Mouse (Mus musculus) macrophage (primary cell): ENCODE results near the gene Fam193a. TPM values are rescaled to one million over a fixed set of nuclear protein-coding genes. Genes with fewer than 3 reads are reported as not detected.
A peak's percentile ranks its signal among the peaks of the same experiment; 100 is the strongest.

ENCODE experiments used
- H3K27ac ChIP-seq: fragments of 350-480 bp; formaldehyde crosslinking; 2 replicates; pipeline ENCODE4 v1.9.0; 2021
- H3K36me3 ChIP-seq: fragments of 350-480 bp; formaldehyde crosslinking; 2 replicates; pipeline ENCODE4 v1.9.0; 2021; ENCODE audit errors: inconsistent target
- H3K4me3 ChIP-seq: fragments of 350-480 bp; formaldehyde crosslinking; 2 replicates; pipeline ENCODE4 v1.9.0; 2021; ENCODE audit errors: inconsistent target
- H3K79me2 ChIP-seq: fragments of 350-480 bp; formaldehyde crosslinking; 2 replicates; pipeline ENCODE4 v1.9.0; 2021; ENCODE audit errors: inconsistent target
- WGBS: methylation state at CpG from one replicate; pipeline ENCODE4 v1.1.7; 2026; ENCODE audit warnings: inconsistent platforms; ENCODE audit not compliant: missing documents; 5-methylcytosine and 5-hydroxymethylcytosine counted together
- polyA plus RNA-seq: library from polyadenylated mRNA; stranded (reverse); fragments of 250-400 nt; gene quantifications from 3 replicates; pipeline ENCODE4 v1.2.4, GENCODE M21; 2018; ENCODE audit warnings: inconsistent platforms

Gene Fam193a
- polyA plus RNA-seq, 1 experiment from 2014 or later, result 47.9 TPM

DNA sequence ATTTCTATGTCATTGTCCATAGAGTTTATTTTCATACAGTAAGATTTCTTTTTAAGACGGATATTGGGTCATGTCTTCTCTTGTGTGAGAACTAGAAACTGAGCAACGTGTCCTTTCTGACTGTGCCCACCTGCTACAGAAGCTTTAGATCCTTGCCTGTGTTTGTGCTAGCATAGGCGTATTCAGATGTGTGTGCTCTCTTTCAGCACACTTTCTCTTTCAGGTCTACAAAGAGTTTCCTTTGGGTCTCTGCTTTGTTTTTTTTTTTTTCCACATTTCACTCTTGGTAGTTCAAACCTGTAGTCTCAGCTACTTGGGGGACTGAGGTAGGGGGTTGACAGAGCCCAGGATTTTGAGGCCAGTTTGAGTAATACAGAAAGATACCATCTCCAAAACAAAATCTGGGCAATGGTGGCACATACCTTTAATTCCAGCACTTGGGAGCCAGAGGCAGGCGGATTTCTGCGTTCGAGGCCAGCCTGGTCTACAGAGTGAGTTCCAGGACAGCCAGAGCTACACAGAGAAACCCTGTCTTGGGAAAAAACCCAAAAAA, 37.7 kb downstream of the Fam193a start:
- Histone ChIP-seq H3K36me3 (no peaks in the 10 kb centered on the region), H3K4me3 (no peak overlapping the region), H3K79me2 (peaks cover 97% of the 10 kb centered on the region), H3K27ac (peak overlapping the region; percentile 62; the same call in 1 of the 2 replicates)
- WGBS, result 94% methylated on average over 6 of the region's 6 CpGs

DNA sequence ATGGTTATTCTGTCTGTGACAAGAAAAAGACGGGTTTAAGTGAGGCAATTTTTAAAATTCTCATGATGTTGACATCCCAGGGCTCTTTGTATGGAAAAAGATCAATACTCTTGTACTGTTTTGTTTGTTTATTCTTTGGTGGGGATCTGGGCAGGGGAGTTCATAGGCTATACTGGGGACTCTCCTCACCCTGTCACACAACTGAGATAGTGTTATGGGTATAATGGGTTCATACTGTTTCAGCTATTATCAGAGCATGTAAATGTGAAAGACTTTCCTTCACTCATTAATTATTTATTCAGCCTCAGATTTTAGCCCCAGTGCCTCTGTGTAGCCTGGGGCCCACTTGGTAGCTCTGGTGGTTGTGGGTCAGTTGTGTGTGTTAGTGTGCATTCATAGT, 39.3 kb downstream of the Fam193a start:
- Histone ChIP-seq H3K36me3 (no peaks in the 10 kb centered on the region), H3K79me2 (peaks cover 94% of the 10 kb centered on the region), H3K4me3 (no peak overlapping the region), H3K27ac (no peak overlapping the region)
- WGBS, result 100% methylated on average over 1 of the region's 1 CpGs

DNA sequence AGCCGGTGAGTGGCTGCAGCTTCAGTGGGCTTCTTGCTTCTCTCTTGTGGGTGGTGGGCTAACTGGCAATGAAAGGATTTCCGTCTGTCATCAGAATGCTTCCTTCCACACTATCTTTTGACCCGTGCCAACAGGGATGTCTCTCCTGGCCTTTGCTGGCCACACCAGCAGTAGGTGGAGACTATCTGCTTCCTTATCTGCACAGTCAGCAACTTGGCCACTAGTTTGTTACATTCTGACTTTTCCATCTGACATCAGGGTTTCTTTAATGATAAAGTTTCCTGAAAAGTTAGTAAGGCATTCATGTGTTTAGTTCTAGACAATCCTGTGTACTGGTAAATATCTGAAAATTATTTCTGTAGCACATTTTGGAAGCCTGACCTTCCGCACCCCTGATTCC, 41.1 kb downstream of the Fam193a start:
- Histone ChIP-seq H3K4me3 (no peak overlapping the region), H3K27ac (no peak overlapping the region), H3K36me3 (no peaks in the 10 kb centered on the region), H3K79me2 (peaks cover 94% of the 10 kb centered on the region)
- 70% methylated on average over 4 of the region's 4 CpGs for WGBS

GRCm38 (mm10) chr5:34413921-34414320, 44.2 kb downstream of the Fam193a start:
- Histone ChIP-seq H3K36me3 (no peaks in the 10 kb centered on the region), H3K27ac (no peak overlapping the region), H3K4me3 (no peak overlapping the region), H3K79me2 (peaks cover 94% of the 10 kb centered on the region)
- 100% methylated on average over 2 of the region's 2 CpGs for WGBS

DNA sequence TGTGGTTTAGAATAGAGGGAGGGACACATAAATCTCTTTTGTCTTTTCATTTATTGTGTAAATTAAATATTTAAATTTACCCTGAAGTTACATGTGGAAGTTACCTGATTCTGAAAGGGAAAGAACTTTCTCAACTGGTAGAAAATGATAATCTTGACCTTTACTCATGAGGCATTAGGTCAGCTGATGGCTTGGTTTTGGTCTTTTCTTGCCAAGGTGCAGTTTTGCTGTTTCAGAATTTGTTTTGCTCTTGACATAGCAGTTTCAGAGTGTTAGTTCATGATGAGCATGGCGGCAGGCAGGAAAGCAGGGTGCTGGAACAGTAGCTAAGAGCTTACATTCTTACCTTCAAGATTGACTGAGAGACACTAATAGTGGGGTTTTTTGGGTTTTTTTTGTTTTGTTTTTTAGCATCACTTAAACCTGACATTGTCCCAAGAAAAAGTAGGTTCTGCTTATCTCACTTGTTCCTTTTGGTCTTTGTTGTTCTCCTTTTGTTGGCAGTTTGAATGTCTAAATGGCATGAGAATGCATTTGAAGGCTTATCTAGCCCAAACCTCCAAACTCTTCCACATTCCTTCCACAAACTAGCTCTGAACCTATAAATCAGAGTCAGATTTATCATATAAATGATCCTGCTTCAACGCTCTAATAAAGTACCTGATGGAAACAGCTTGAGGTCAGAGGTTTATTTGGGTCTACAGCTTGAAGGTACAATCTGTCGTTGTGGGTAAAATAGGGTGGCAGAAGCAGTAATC, 47.7 kb downstream of the Fam193a start:
- peaks cover 15% of the 10 kb centered on the region; the same call in 1 of the 2 replicates for H3K36me3 ChIP-seq
- no peak overlapping the region for H3K4me3 ChIP-seq
- H3K79me2 ChIP-seq, result peaks cover 72% of the 10 kb centered on the region
- H3K27ac ChIP-seq, result no peak overlapping the region
- WGBS, result 91% methylated on average over 3 of the region's 3 CpGs

DNA sequence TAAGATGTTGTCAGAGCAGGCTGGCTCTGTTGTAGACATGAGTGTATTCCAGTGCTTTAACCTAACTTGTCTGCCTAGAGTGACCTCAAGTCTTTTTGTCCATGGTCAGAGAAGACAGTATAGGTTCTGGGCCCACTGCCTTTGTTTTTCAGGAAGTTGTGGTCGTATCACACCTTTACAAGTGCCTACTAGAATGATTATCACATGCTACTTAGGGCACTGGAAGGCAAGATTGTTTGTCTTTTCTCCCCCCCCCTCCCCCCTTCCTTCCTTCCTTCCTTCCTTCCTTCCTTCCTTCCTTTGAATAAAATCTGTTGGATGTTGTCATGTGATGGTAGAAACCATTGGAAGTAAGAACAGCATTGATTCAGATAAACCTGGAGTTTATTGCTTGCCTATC, 49.5 kb downstream of the Fam193a start:
- Histone ChIP-seq H3K27ac (no peak overlapping the region), H3K4me3 (no peak overlapping the region), H3K36me3 (peaks cover 18% of the 10 kb centered on the region; the same call in 1 of the 2 replicates), H3K79me2 (peaks cover 57% of the 10 kb centered on the region)
- 36% methylated on average over 1 of the region's 1 CpGs for WGBS

- 85% methylated on average over 3 of the region's 3 CpGs for WGBS
- H3K4me3 ChIP-seq, result no peak overlapping the region
- peaks cover 88% of the 10 kb centered on the region for H3K36me3 ChIP-seq
- no peaks in the 10 kb centered on the region for H3K79me2 ChIP-seq
- H3K27ac ChIP-seq, result no peak overlapping the region
Measured at GRCm38 (mm10) chr5:34430776-34431175, 61.0 kb downstream of the Fam193a start.

GRCm38 (mm10) chr5:34433786-34434185, 64.1 kb downstream of the Fam193a start:
- no peak overlapping the region for H3K27ac ChIP-seq
- H3K4me3 ChIP-seq, result no peak overlapping the region
- no peaks in the 10 kb centered on the region for H3K79me2 ChIP-seq
- H3K36me3 ChIP-seq, result peaks cover 92% of the 10 kb centered on the region
- 91% methylated on average over 1 of the region's 1 CpGs for WGBS

DNA sequence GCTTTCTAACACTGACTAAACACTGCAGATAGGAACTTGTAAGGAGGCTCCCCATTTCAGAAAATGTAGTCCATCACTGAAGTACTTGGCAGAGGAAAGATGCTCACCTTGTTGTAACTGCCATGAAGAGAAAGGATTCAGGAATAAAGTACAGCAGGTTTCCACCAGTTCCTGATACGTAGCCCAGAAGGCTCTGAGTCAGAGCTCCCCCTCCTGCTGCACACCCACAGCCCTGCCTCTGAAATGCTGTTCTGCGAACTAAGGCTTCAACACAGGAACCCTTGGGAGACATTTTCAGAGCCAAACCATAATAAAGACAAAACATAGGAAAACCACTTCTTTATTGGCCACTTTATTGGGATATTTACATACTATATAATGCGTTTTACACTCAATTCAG, 64.5 kb downstream of the Fam193a start:
- no peak overlapping the region for H3K4me3 ChIP-seq
- no peak overlapping the region for H3K27ac ChIP-seq
- peaks cover 91% of the 10 kb centered on the region for H3K36me3 ChIP-seq
- H3K79me2 ChIP-seq, result no peaks in the 10 kb centered on the region
- 86% methylated on average over 3 of the region's 3 CpGs for WGBS

GRCm38 (mm10) chr5:34438052-34438451, 68.3 kb downstream of the Fam193a start:
- Histone ChIP-seq H3K4me3 (no peak overlapping the region), H3K36me3 (peaks cover 85% of the 10 kb centered on the region), H3K79me2 (no peaks in the 10 kb centered on the region), H3K27ac (no peak overlapping the region)
- 93% methylated on average over 4 of the region's 4 CpGs for WGBS

DNA sequence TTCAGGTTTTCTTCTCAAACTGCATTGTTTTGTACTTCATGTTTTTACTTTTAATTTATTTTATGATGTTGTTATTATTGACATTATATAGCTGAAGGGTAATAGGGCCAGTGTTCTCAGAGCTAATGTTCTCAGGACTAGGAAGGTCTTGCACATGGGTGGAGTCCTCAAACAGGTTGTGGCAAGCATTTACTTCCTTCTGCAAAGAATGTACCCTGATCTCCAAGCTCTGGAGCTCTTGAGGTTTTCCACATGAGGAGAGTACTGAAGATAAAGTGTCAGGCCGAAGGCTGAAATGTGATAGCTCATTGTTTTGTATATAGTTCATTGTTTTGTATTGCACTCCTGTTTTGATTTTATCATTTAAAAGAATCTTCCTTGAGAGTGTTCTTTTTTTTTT, 68.9 kb downstream of the Fam193a start:
- Histone ChIP-seq H3K36me3 (peaks cover 85% of the 10 kb centered on the region), H3K27ac (no peak overlapping the region), H3K4me3 (no peak overlapping the region), H3K79me2 (no peaks in the 10 kb centered on the region)
- WGBS, result 78% methylated on average over 1 of the region's 1 CpGs

DNA sequence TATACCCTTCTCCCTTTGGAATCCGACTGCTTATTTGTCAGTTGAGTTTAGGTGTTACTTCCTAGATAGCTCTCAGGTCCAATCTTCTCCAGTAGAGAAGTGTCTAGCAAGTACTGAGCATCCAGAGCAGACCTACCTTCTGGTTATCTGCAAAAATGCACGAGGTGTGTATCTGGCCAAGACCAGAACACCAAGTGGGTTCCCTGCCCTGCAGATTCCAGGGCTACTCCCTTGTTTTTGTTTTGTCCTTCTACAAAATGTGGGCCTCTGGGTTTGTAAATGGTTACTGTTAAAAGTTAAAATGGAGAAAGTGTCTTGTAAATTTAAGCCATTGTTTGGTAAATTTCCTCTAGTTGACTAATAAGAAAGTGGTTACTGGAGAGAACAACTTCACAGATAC, 70.0 kb downstream of the Fam193a start:
- H3K4me3 ChIP-seq, result no peak overlapping the region
- H3K36me3 ChIP-seq, result peaks cover 85% of the 10 kb centered on the region
- H3K27ac ChIP-seq, result no peak overlapping the region
- whole genome bisulfite sequencing, result 100% methylated on average over 2 of the region's 2 CpGs
- H3K79me2 ChIP-seq, result no peaks in the 10 kb centered on the region

- WGBS, result 96% methylated on average over 2 of the region's 2 CpGs
- Histone ChIP-seq H3K79me2 (no peaks in the 10 kb centered on the region), H3K27ac (no peak overlapping the region), H3K36me3 (peaks cover 85% of the 10 kb centered on the region), H3K4me3 (no peak overlapping the region)
Measured at GRCm38 (mm10) chr5:34441797-34442196, 72.1 kb downstream of the Fam193a start.

DNA sequence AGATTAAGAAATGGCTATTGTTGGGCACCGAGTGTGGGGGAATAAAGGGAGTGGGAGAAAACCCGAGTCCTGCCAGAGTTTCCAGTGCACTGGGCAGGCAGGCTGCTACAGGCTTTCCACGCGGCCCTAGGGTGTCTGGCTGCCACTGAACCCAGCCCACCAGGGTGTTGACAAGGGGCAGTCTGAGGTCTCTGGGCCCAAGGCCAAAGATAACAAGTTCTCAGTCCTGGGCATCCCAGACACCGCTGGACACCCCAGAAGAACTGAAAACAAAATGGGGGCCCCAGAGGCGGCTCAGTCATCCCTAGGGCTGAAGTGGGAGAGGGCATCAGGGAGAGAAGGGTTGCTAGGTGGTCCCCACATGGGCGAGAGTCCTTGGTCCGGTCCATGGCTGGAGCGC, 76.5 kb downstream of the Fam193a start:
- Histone ChIP-seq H3K4me3 (no peak overlapping the region), H3K36me3 (peaks cover 68% of the 10 kb centered on the region)
- WGBS, result 96% methylated on average over 5 of the region's 9 CpGs

GRCm38 (mm10) chr5:34458994-34459393, 89.3 kb downstream of the Fam193a start:
- Histone ChIP-seq H3K79me2 (no peaks in the 10 kb centered on the region), H3K4me3 (no peak overlapping the region), H3K36me3 (peaks cover 80% of the 10 kb centered on the region), H3K27ac (no peak overlapping the region)
- WGBS, result 100% methylated on average over 1 of the region's 1 CpGs

More for the DNA sequence above, 76.5 kb downstream of the Fam193a start:
- no peak overlapping the region for H3K27ac ChIP-seq
- H3K79me2 ChIP-seq, result no peaks in the 10 kb centered on the region
